Mouse (Mus musculus): ENCODE measurements at regions not wholly inside any gene's neighbourhood (a gene's known extent, or its start where the extent isn't known, plus 50 kb on each side); places are given as distances from the start of the nearest gene placed in this dataset.

- 41% methylated on average over 8 of the region's 8 CpGs for WGBS
- H3K4me1 ChIP-seq (ENCODE audit: control insufficient read depth, insufficient read depth, low read length): peaks cover 19% of the 10 kb centered on the region
- no peak for ATAC-seq (ENCODE audit: low FRiP score, low read depth)
These were observed 176.0 kb downstream of the Smoc2 start for GRCm38 (mm10) chr17:14455251-14455743.

More at GRCm38 (mm10) chr17:14455251-14455743, 176.0 kb downstream of the Smoc2 start:
- Histone ChIP-seq H3K4me3 (replicated peaks; ENCODE audit: low read length) (no peak overlapping the region), H3K36me3 (ENCODE audit: control insufficient read depth, insufficient read depth, low read length) (no peaks in the 10 kb centered on the region), H3K27me3 (ENCODE audit: control insufficient read depth, insufficient read depth, low read length) (no peaks in the 10 kb centered on the region), H3K4me2 (replicated peaks; ENCODE audit: low read depth, low read length, severe bottlenecking) (no peak overlapping the region), H3K27ac (replicated peaks; ENCODE audit: low read depth, low read length) (peak overlapping the region; percentile 34), H3K9ac (ENCODE audit: low read depth, low read length, severe bottlenecking) (no peak overlapping the region), H3K9me3 (ENCODE audit: control insufficient read depth, low read length) (no peaks in the 10 kb centered on the region)
- no peak for DNase-seq (ENCODE audit: low spot score)
- TF ChIP-seq POLR2A (IDR thresholded peaks at IDR 0.05; ENCODE audit: borderline replicate concordance, extremely low read depth, insufficient read depth, insufficient read length): no peak
